7 mouse cellular contexts compared by ENCODE assay signal in the genomic region with DNA sequence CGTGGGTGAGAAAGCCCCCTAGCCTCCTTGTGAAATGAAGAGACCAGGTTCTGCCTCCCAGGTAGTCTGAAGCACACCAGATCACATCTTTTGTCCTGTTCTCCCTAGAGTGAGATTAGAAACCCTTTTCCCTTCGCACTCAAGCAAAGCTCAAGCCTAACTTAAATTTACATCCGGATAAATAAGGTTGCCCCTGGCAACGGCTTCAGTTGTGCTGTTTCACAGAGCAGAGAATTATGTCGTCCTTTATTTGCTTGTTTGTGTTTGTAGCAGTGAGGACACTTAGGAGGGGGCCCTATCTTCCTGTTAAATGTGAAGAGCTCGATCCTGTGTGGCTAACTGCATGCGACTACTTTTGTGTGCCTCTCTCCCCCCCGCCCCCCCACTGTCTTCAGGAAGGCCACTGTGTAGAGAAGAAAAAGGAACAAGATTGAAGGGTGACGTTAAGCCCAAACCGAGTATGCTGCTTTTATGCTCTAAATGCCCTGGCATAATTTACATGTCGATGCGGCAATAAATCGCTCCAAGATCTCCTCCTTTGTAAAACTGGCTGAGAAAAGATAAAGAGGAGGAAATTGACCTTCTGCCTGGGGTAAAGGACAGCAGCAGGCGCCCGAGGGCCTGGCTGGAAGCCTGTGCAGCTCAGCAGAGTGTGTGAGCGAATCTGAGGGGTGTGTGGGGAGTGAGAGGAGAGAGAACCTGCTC.
DNase-seq lines count a peak whose midpoint lies in the region; ATAC-seq lines count a peak whose summit lies in the region.

No protein-coding gene starts in this region.

- peaks cover 46% of the 10 kb centered on the region for H3K27me3 ChIP-seq in forebrain, embryonic 10.5 days (ENCODE audit: poor library complexity, severe bottlenecking)
- H3K27me3 ChIP-seq in neural tube, embryonic 13.5 days = peaks cover 41% of the 10 kb centered on the region

- peak overlapping the region; percentile 35; the same call in 1 of the 2 replicates for H3K9ac ChIP-seq in neural tube, embryonic 13.5 days

- DNase-seq in Muller cell, postnatal 12 days (ENCODE audit: inconsistent ontology term) = peak; percentile 26
- DNase-seq in adrenal gland, postnatal 14 days = peak; percentile 54
- DNase-seq in forebrain, embryonic 10.5 days (ENCODE audit: extremely low spot score, low spot score) = peak; percentile 30
- DNase-seq in kidney, adult 9 months = peak; percentile 8
- no peak for DNase-seq in spleen, postnatal 10 days (ENCODE audit: low spot score in 2 of 2)
- no peak for DNase-seq in yolk sac, embryonic 10.5 days (ENCODE audit: low spot score)

- ATAC-seq in neural tube, embryonic 13.5 days (ENCODE audit: low read depth) = peak; percentile 82

- H3K27ac ChIP-seq in forebrain, embryonic 10.5 days = peak overlapping the region; percentile 72
- peak overlapping the region; percentile 84 for H3K27ac ChIP-seq in neural tube, embryonic 13.5 days (replicated peaks)

- whole genome bisulfite sequencing in forebrain, embryonic 10.5 days = 10% methylated on average over 16 of the region's 16 CpGs
- WGBS in neural tube, embryonic 13.5 days = 2% methylated on average over 16 of the region's 16 CpGs

- H3K4me1 ChIP-seq in forebrain, embryonic 10.5 days = peaks cover 48% of the 10 kb centered on the region
- peaks cover 44% of the 10 kb centered on the region for H3K4me1 ChIP-seq in neural tube, embryonic 13.5 days (replicated peaks)

- peak overlapping the region; percentile 3; the same call in 1 of the 2 replicates for H3K4me3 ChIP-seq in forebrain, embryonic 10.5 days
- H3K4me3 ChIP-seq in neural tube, embryonic 13.5 days = no peak overlapping the region

- no peaks in the 10 kb centered on the region for H3K36me3 ChIP-seq in forebrain, embryonic 10.5 days (replicated peaks)
- no peaks in the 10 kb centered on the region for H3K36me3 ChIP-seq in neural tube, embryonic 13.5 days

- H3K9me3 ChIP-seq in forebrain, embryonic 10.5 days = no peaks in the 10 kb centered on the region
- H3K9me3 ChIP-seq in neural tube, embryonic 13.5 days = no peaks in the 10 kb centered on the region

- peak overlapping the region; percentile 34 for H3K4me2 ChIP-seq in neural tube, embryonic 13.5 days

Comparison
In these comparisons a context has a peak if more than half of its experiments do, and no peak if none do; other contexts are left out.
1. DNase-seq: peak in Muller cell, postnatal 12 days (single experiment), adrenal gland, postnatal 14 days (single experiment), forebrain, embryonic 10.5 days (single experiment) and kidney, adult 9 months (single experiment); none in spleen, postnatal 10 days (0 of 2) and yolk sac, embryonic 10.5 days (single experiment).